Mouse (Mus musculus): Measurements from ENCODE around the gene Zbtb46.

- TF ChIP-seq CTCF (IDR thresholded peaks at IDR 0.05) (no peak), EP300 (IDR thresholded peaks at IDR 0.05) (no peak)
These were observed 7.0 kb downstream of the Zbtb46 start for GRCm38 (mm10) chr2:181452181-181452580.

Measured in lung, postnatal 0 days (tissue).